Mouse (Mus musculus) macrophage (primary cell): ENCODE data around the gene Trim39. TPM values are rescaled to one million over a fixed set of nuclear protein-coding genes. Genes with fewer than 3 reads are reported as not detected.

Source experiments
- H3K27ac ChIP-seq: fragments of 350-480 bp; formaldehyde crosslinking; 2 replicates; pipeline ENCODE4 v1.9.0; 2021
- H3K36me3 ChIP-seq: fragments of 350-480 bp; formaldehyde crosslinking; 2 replicates; pipeline ENCODE4 v1.9.0; 2021; ENCODE audit errors: inconsistent target
- H3K4me3 ChIP-seq: fragments of 350-480 bp; formaldehyde crosslinking; 2 replicates; pipeline ENCODE4 v1.9.0; 2021; ENCODE audit errors: inconsistent target
- H3K79me2 ChIP-seq: fragments of 350-480 bp; formaldehyde crosslinking; 2 replicates; pipeline ENCODE4 v1.9.0; 2021; ENCODE audit errors: inconsistent target
- WGBS: methylation state at CpG from one replicate; pipeline ENCODE4 v1.1.7; 2026; ENCODE audit warnings: inconsistent platforms; ENCODE audit not compliant: missing documents; 5-methylcytosine and 5-hydroxymethylcytosine counted together
- polyA plus RNA-seq: library from polyadenylated mRNA; stranded (reverse); fragments of 250-400 nt; gene quantifications from 3 replicates; pipeline ENCODE4 v1.2.4, GENCODE M21; 2018; ENCODE audit warnings: inconsistent platforms

Gene Trim39
- polyA plus RNA-seq, 1 experiment from 2014 or later, result 7.4 TPM

DNA sequence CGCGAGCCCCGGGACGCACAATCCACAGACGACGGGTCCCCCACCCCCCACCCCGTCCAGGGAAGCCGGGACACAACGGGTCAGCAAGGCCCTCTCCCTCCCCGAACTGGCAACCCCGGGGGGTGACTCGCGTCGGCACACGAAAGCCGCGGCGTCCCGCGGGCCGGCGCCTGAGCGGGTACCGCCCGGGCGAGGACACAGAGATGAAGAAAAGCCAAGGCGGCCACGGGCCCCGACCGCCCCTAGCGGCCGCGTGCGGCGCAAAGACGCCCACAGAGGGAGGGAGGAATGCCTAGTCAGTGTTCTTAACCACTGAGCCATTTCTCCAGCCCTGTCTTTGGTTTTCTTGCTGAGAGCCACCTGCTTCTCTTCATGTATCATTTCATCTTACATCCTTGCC, 40.7 kb downstream of the Trim39 start:
- H3K27ac ChIP-seq, result no peak overlapping the region
- no peak overlapping the region for H3K4me3 ChIP-seq
- H3K79me2 ChIP-seq, result no peaks in the 10 kb centered on the region
- no peaks in the 10 kb centered on the region for H3K36me3 ChIP-seq
- 17% methylated on average over 36 of the region's 36 CpGs for WGBS

DNA sequence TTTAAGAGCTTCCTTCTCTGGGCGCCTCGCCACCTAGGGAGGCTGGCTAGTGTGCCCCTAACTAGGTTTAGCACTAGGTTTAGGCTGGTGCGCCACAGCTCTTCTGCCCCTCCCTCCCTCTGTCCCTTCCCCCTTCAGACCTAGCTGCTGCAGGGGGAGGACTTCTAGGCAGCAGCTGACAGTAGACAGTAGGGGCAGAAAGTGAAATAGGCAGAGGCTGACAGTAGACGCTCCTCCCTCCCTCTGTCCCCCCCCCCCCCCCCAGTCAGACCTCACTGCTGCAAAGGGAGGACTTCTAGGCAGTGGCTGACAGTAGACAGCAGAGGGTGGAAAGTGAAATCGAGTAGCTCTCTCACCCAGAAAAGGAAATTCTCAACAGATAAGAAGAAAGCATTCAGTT, 43.0 kb downstream of the Trim39 start:
- Histone ChIP-seq H3K27ac (no peak overlapping the region), H3K4me3 (no peak overlapping the region), H3K79me2 (no peaks in the 10 kb centered on the region), H3K36me3 (no peaks in the 10 kb centered on the region)
- WGBS, result 1% methylated on average over 4 of the region's 5 CpGs

DNA sequence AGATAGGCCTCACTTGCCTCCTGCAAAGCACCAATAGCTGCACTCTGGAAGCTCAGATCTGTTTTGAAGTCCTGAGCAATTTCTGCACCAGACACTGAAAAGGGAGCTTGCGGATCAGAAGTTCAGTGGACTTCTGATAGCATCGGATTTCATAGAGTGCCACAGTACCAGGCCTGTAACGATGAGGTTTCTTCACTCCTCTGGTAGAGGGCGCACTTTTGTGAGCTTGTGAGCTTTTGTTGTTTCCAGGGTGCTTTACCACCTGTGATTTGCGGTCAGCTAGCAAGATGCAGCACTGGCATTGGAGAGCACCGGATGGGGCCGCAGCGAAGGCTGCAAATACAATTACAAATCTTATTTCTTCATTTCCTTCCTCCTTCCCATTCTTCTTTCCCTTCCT, 45.1 kb downstream of the Trim39 start:
- 14% methylated on average over 8 of the region's 8 CpGs for WGBS
- Histone ChIP-seq H3K27ac (no peak overlapping the region), H3K4me3 (no peak overlapping the region), H3K79me2 (no peaks in the 10 kb centered on the region), H3K36me3 (no peaks in the 10 kb centered on the region)

DNA sequence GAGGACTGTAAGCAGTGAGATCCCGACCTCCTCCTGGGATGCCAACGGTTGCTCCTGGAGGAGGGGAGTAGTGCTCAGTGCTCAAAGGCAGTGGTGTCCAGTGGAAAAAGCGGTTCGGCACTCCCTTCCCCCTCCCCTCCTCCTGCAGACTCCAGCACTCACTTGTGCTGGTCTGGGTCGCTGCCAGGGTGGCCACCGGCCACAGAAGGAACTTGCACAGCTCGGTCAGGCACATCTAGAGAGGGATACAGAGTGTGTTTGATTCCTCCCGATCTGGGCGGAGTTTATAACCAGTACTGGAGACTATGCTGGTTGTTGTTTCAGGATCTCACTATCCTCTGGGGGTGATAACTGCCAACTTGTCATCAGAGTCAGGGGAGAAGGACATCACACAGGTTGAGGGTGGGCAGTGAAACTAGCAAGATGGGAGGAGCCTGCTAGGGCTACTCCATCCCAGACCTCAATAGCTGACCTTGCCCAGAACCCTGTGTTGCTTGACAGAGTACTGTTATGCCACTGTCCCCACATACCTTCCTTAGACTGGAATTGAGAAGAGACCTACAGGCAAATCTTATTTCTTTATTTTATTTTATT, 46.7 kb downstream of the Trim39 start:
- no peak overlapping the region for H3K4me3 ChIP-seq
- H3K27ac ChIP-seq, result no peak overlapping the region
- 5% methylated on average over 9 of the region's 9 CpGs for WGBS
- H3K79me2 ChIP-seq, result no peaks in the 10 kb centered on the region
- no peaks in the 10 kb centered on the region for H3K36me3 ChIP-seq

DNA sequence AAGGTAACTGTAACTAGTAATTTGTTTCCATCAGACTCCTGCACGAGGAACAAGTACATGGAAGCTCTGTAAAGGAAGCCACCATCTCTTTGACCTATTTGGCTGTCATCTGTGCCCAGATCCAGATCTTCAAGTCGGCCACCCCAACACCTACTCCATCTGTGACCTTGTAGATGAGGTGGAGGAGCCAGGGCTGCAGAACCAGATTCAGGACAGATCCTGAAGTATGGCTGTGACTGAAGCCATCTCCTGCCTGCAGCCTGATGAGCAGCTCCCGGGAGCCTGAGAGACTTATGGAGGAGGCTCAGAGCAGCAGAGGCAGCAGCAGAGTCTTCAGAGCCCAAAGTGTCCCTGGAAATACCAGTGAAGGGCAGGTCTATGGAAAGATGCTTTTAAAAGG, 47.6 kb downstream of the Trim39 start:
- Histone ChIP-seq H3K27ac (no peak overlapping the region), H3K79me2 (no peaks in the 10 kb centered on the region), H3K4me3 (no peak overlapping the region), H3K36me3 (no peaks in the 10 kb centered on the region)
- WGBS, result 42% methylated on average over 3 of the region's 3 CpGs

DNA sequence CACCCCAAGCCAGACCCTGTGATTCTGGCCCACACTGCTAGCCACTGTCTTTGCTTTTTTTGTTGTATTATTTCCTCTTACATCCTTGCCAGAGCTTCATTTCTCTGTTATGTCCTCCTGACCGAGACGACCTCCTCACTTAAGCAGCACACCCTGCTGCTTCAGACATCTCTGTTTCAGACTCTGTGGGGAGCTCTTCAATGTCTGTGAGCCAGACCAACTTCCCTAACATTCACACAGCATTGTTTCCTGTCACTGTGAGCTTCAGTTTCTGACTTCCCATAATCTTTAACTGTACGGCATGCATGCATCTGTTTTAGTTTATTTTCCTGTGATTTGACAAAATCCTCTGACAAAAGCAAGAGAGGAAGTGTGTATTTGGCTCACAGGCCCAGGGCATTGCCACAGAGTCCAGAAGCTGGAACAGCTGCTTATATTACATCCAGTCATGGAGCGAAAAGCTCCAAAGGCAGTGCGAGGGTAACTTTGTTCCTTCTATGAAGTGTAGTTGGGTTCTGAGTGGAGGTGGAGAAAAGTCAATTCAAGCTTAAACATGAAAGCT, 53.4 kb downstream of the Trim39 start:
- Histone ChIP-seq H3K4me3 (no peak overlapping the region), H3K27ac (no peak overlapping the region), H3K79me2 (no peaks in the 10 kb centered on the region), H3K36me3 (no peaks in the 10 kb centered on the region)
- 13% methylated on average over 5 of the region's 5 CpGs for WGBS

DNA sequence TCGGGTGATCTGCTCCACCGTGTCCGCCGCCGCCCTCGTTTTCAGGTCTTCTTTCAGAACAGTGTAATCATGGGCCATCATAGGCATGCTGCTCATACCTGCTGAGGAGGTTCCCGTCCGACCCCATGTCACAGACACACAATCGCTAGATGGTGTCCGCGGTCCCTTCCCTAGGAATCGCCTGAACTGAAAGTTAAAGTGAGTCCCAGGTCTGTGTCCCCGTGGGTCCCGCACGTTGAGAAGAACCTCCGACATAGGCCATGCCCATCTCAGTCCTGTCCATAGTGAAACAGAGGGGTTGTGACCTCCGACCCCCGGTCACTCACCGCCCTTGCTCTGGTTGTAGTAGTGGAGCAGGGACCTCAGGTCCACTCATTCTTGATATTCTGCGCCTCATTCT, 56.5 kb downstream of the Trim39 start:
- H3K79me2 ChIP-seq, result no peaks in the 10 kb centered on the region
- H3K36me3 ChIP-seq, result no peaks in the 10 kb centered on the region
- H3K4me3 ChIP-seq, result no peak overlapping the region
- 10% methylated on average over 20 of the region's 20 CpGs for WGBS
- H3K27ac ChIP-seq, result no peak overlapping the region

Other genes with a start within 250 kb of the Trim39 start
- gene H2-T23, start 239.4 kb downstream of the Trim39 start, polyA plus RNA-seq, result 196 to 602 TPM (median 274 TPM) in 3 replicates
- gene H2-T22, start 229.5 kb downstream of the Trim39 start, polyA plus RNA-seq, result 56.5 to 198 TPM (median 94.0 TPM) in 3 replicates
- gene Gm6034, start 229.3 kb downstream of the Trim39 start, polyA plus RNA-seq, result not detected in 3 replicates
- gene Gm11127, start 213.9 kb downstream of the Trim39 start, polyA plus RNA-seq, result 0.16 to 0.64 TPM (median 0.34 TPM) in 3 replicates
- gene Gm19684, start 150.6 kb downstream of the Trim39 start, polyA plus RNA-seq, result 0.22 to 0.67 TPM in 2 of 3 replicates, not detected in the other
- not detected in 3 replicates for gene Gm7030, start 142.8 kb downstream of the Trim39 start, polyA plus RNA-seq
- gene Gm8909, start 103.7 kb downstream of the Trim39 start, polyA plus RNA-seq, result not detected in 3 replicates
- gene H2-T3, start 82.0 kb downstream of the Trim39 start, polyA plus RNA-seq, result not detected in 3 replicates
- 14.2 to 42.9 TPM (median 31.7 TPM) in 3 replicates for gene Rpp21, start 14.2 kb downstream of the Trim39 start, polyA plus RNA-seq
- gene H2-M10.2, start 14.2 kb upstream of the Trim39 start, polyA plus RNA-seq, result not detected in 3 replicates
- not detected in 3 replicates for gene H2-M10.1, start 53.9 kb upstream of the Trim39 start, polyA plus RNA-seq
- gene H2-M10.3, start 96.2 kb upstream of the Trim39 start, polyA plus RNA-seq, result not detected in 3 replicates
- not detected in 3 replicates for gene H2-M10.4, start 190.1 kb upstream of the Trim39 start, polyA plus RNA-seq